ENCODE assay signal across 13 mouse cellular contexts in genomic region chr2:132595601-132596235, GRCm38 (mm10). TPM values are rescaled to one million over a fixed set of nuclear protein-coding genes. Genes with fewer than 3 reads are reported as not detected.
DNase-seq lines count a peak whose midpoint lies in the region; TF ChIP-seq lines count a peak whose summit lies in the region.
"Had no signal": no experiment of that assay in that cellular context is flagged by ENCODE, and none has a peak within 500 bp of the region (broad histone marks: within the 10 kb centered on the region; RNA-seq: fewer than 3 reads in every experiment).

No protein-coding gene starts in this region.

- DNase-seq in cerebellum, postnatal 10 days: peak; percentile 68 to 71
- DNase-seq in cerebellum, postnatal 4 days (ENCODE audit: low spot score in 2 of 2): no peak
- DNase-seq in layer of hippocampus, adult 2 months (ENCODE audit: low spot score in 2 of 2): no peak
- DNase-seq in layer of hippocampus, adult 18-20 months (ENCODE audit: low spot score in 2 of 2): no peak
- peak; percentile 39 to 72 for DNase-seq in adrenal gland, postnatal 36 days
- DNase-seq in lung, postnatal 25 days (ENCODE audit: low spot score): peak; percentile 51
- DNase-seq in right cerebral cortex, adult 18-20 months: no peak
- DNase-seq in retina, postnatal 1 day: no peak
- DNase-seq: heart, postnatal 4 days; thymus, postnatal 25 days had no signal

- peak overlapping the region; percentile 70 for H3K27ac ChIP-seq in layer of hippocampus, adult 2 months
- H3K27ac ChIP-seq: embryonic facial prominence, embryonic 15.5 days; intestine, embryonic 15.5 days had no signal

- H3K4me3 ChIP-seq in layer of hippocampus, adult 2 months: no peak overlapping the region
- H3K4me3 ChIP-seq: embryonic facial prominence, embryonic 15.5 days; intestine, embryonic 15.5 days; megakaryocyte, embryonic 14.5 days had no signal

- TF ChIP-seq CTCF in layer of hippocampus, adult 2 months (conservative IDR thresholded peaks at IDR 0.05): no peak

RNA-seq across cellular contexts. Expression of gene Gpcpd1, which starts 8.2 kb away (rescaled TPM):
- 10 to 100 TPM; 72.3 to 75.6 TPM for total RNA-seq in layer of hippocampus, adult 2 months (2021)
- 10 to 100 TPM; 51.8 to 57.3 TPM for total RNA-seq in layer of hippocampus, adult 18-20 months (2021)
- total RNA-seq in adrenal gland, postnatal 36 days (2021): 10 to 100 TPM; 19.5 to 57.4 TPM

Comparison
In these comparisons a context has a peak if more than half of its experiments do, and no peak if none do; other contexts are left out.
1. DNase-seq: peak in cerebellum, postnatal 10 days (2 of 2), adrenal gland, postnatal 36 days (2 of 2) and lung, postnatal 25 days (single experiment); none in cerebellum, postnatal 4 days (0 of 2), layer of hippocampus, adult 2 months (0 of 2), layer of hippocampus, adult 18-20 months (0 of 2), right cerebral cortex, adult 18-20 months (single experiment) and retina, postnatal 1 day (single experiment).